Mouse (Mus musculus) liver, embryonic 14.5 days (tissue): ENCODE measurements around the gene Vgll1. TPM values are rescaled to one million over a fixed set of nuclear protein-coding genes. Genes with fewer than 3 reads are reported as not detected.
A peak's percentile ranks its signal among the peaks of the same experiment; 100 is the strongest.

Source experiments
- ATAC-seq: fragments of 200-750 bp; cut with Nextera tagmentation; 2 replicates; pipeline ENCODE4 v1.8.0; 2017; ENCODE audit warnings: moderate number of reproducible peaks, mild to moderate bottlenecking, moderate library complexity; ENCODE audit not compliant: insufficient read depth
- DNase-seq, 3 experiments: peaks; one replicate each; pipeline ENCODE4 v3.0.0-alpha.2; 2012 to 2013; ENCODE audit warnings: low read depth in 3 of 3, low spot score in 3 of 3
- H3K27ac ChIP-seq: fragments of 300-500 bp; sonication (generic); 2 replicates; pipeline ENCODE4 v1.5.1; 2014; ENCODE audit warnings: moderate library complexity, mild to moderate bottlenecking, control low read depth, inconsistent platforms
- H3K27me3 ChIP-seq: fragments of 300-500 bp; sonication (generic); 2 replicates; pipeline ENCODE4 v1.6.1; 2014; ENCODE audit warnings: mild to moderate bottlenecking, low read length, moderate library complexity; ENCODE audit not compliant: control insufficient read depth, insufficient read depth
- H3K36me3 ChIP-seq: fragments of 300-500 bp; sonication (generic); replicated peaks from 2 replicates; pipeline ENCODE4 v1.6.1; 2014; ENCODE audit warnings: low read depth; ENCODE audit not compliant: control insufficient read depth, insufficient read depth
- H3K4me1 ChIP-seq, 2 experiments: fragments of 200-500 bp in 1 of 2; fragments of 300-500 bp in 1 of 2; sonication (generic) in 1 of 2; replicated peaks; 2 replicates each; pipeline ENCODE4 v1.6.1; 2012 to 2014; ENCODE audit warnings: antibody characterized with exemption in 1 of 2, inconsistent platforms in 1 of 2, low read length in 1 of 2; ENCODE audit not compliant: control insufficient read depth in 2 of 2, insufficient read depth in 2 of 2
- H3K4me2 ChIP-seq: fragments of 300-500 bp; sonication (generic); 2 replicates; pipeline ENCODE4 v1.6.1; 2014; ENCODE audit warnings: low read depth, mild to moderate bottlenecking, control low read depth, moderate library complexity
- H3K4me3 ChIP-seq, 2 experiments: fragments of 200-500 bp in 1 of 2; fragments of 300-500 bp in 1 of 2; sonication (generic) in 1 of 2; 2 replicates each; pipeline ENCODE4 v1.5.1; 2012 to 2014; ENCODE audit warnings: low read depth in 2 of 2, low read length in 2 of 2, mild to moderate bottlenecking in 2 of 2, control low read depth in 1 of 2, inconsistent platforms in 1 of 2, moderate library complexity in 1 of 2; ENCODE audit not compliant: insufficient read depth in 1 of 2
- H3K9ac ChIP-seq: fragments of 300-500 bp; sonication (generic); replicated peaks from 2 replicates; pipeline ENCODE4 v1.6.1; 2014; ENCODE audit warnings: mild to moderate bottlenecking, control low read depth, moderate library complexity
- H3K9me3 ChIP-seq: fragments of 300-500 bp; sonication (generic); 2 replicates; pipeline ENCODE4 v1.6.1; 2016; ENCODE audit warnings: low read length, mixed read lengths; ENCODE audit not compliant: control insufficient read depth
- CTCF ChIP-seq: IDR thresholded peaks from 2 replicates; pipeline ENCODE4 v1.5.1; 2016; ENCODE audit warnings: antibody characterized with exemption, low read depth, control low read depth
- EP300 ChIP-seq: IDR thresholded peaks from 2 replicates; pipeline ENCODE4 v1.6.1; 2016; ENCODE audit warnings: antibody characterized with exemption, low read depth
- WGBS: fragments of 180-500 bp; shearing (Covaris S2); extraction: QIAGEN DNeasy Blood & Tissue Kit; methylation state at CpG from one replicate; pipeline ENCODE4 v1.1.7; 2014; ENCODE audit not compliant: insufficient replicate concordance; 5-methylcytosine and 5-hydroxymethylcytosine counted together
- polyA plus RNA-seq, 2 experiments: library from polyadenylated mRNA; depleted of rRNA in 1 of 2; stranded (reverse) in 1 of 2; unstranded in 1 of 2; fragments of >200 nt; fragmentation: Nextera tagmentation in 1 of 2; extraction: Ambion mirVana in 1 of 2; gene quantifications; 2 replicates each; pipeline versions ENCODE4 v1.2.1 to v1.2.3; 2012 to 2014

The Vgll1 gene
- polyA plus RNA-seq, 2 experiments, result not detected

DNA sequence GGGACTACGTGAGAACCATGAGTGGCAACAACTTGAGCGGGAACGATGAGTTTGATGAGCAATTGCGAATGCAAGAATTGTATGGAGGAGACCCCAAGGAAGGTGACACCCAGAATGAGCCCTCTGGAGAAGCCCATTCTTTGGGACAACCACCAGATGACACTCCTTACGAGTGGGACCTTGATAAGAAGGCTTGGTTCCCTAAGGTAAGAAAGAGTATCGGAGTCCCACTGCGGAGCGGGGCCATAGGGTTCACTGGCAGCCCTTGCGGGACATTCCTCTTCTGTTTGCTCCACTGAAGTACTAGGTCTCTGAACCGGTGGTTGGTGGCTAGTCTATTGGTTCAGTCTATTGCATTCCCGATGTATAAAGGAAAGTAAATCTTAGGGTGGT is 33.9 kb upstream of the Vgll1 start:
- TF ChIP-seq CTCF (no peak), EP300 (no peak)
- no peak overlapping the region for H3K27ac ChIP-seq
- H3K9ac ChIP-seq, result peak overlapping the region; percentile 66
- no peaks in the 10 kb centered on the region for H3K9me3 ChIP-seq
- 0 out of 4 replicates have a peak, but pooled peaks cover 0 to 2% of the 10 kb centered on the region in 2 experiments for H3K4me1 ChIP-seq
- peak overlapping the region; percentile 49 for H3K4me2 ChIP-seq
- no peaks in the 10 kb centered on the region for H3K36me3 ChIP-seq
- H3K27me3 ChIP-seq, result no peaks in the 10 kb centered on the region
- DNase-seq (no peak), ATAC-seq (peak; percentile 10; the same call in 1 of the 2 replicates)
- H3K4me3 ChIP-seq, result peak overlapping the region; percentile 75 to 98
- WGBS, result 19% methylated on average over 11 of the region's 11 CpGs

DNA sequence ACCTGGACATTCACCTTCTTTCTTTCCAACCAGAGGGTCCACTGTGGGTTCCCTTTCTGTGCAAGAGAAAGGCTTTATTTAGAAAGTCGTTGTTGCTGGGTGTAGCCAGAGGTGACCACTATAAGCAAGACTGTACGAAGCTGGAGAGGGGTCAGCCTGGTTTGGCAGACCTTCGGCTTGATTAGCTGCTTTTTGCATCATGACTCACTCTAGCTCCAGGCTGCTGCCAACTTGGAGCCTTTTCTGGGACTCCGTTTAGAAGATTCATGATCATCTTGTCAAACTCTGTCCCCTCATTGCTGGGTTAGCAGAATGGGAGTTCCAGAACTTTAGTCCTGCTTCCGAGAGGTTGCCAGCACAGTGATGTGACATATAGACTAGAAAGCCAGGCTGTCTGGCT is 6.4 kb upstream of the Vgll1 start:
- Histone ChIP-seq H3K4me1 (no peaks in the 10 kb centered on the region), H3K27ac (no peak overlapping the region), H3K4me3 (no peak overlapping the region), H3K9me3 (no peaks in the 10 kb centered on the region), H3K4me2 (no peak overlapping the region), H3K36me3 (no peaks in the 10 kb centered on the region), H3K27me3 (no peaks in the 10 kb centered on the region), H3K9ac (no peak overlapping the region)
- WGBS, result 66% methylated on average over 5 of the region's 5 CpGs
- TF ChIP-seq EP300 (no peak), CTCF (no peak)
- ATAC-seq, result no peak
- no peak for DNase-seq

DNA sequence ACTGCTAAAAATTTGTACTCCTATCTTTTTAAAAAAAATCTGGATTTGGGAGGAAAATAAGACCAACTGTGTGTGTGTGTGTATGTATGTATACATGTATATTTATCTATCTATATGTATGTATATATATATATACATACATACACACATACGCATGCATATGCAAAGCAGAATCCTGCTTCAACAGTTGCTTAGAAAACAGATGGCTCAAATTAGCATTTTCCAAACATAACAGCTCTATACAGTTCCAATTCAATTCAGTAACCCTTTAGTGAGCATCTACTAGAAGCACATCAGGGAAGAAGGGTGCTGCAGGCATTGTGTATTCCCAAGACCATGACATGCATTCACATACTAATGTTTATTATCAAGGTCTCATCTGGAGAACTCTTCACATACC is 15.5 kb downstream of the Vgll1 start:
- no peaks in the 10 kb centered on the region for H3K9me3 ChIP-seq
- H3K4me1 ChIP-seq, result no peaks in the 10 kb centered on the region
- TF ChIP-seq CTCF (no peak), EP300 (no peak)
- no peaks in the 10 kb centered on the region for H3K27me3 ChIP-seq
- H3K36me3 ChIP-seq, result no peaks in the 10 kb centered on the region
- H3K27ac ChIP-seq, result no peak overlapping the region
- DNase-seq (no peak), ATAC-seq (no peak)
- no peak overlapping the region for H3K4me2 ChIP-seq
- no peak overlapping the region for H3K9ac ChIP-seq
- H3K4me3 ChIP-seq, result no peak overlapping the region
- 73% methylated on average over 1 of the region's 1 CpGs for WGBS

DNA sequence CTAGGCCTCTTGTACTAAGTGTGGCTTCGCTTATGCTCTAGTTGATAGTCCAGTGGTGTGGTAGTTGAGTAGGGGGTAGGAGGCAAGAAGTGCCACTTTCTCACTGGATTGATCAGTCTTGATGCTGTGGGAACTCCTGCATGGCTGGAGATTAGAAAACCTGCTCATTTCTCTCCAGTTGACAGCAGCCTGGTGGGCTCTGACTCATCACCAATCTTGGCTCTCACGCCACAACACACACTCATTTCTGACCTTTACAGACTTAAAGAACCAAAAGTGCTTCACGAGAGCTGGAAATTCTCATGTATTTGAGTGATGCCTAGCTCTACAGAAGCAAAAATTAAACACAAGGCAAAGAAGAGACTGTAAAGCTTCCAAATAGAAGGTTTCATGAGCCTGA is 19.1 kb downstream of the Vgll1 start:
- H3K9me3 ChIP-seq, result no peaks in the 10 kb centered on the region
- no peak overlapping the region for H3K4me2 ChIP-seq
- DNase-seq (no peak), ATAC-seq (no peak)
- TF ChIP-seq EP300, result no peak
- no peak overlapping the region for H3K9ac ChIP-seq
- no peaks in the 10 kb centered on the region for H3K27me3 ChIP-seq
- no peak overlapping the region for H3K4me3 ChIP-seq
- 57% methylated on average over 3 of the region's 3 CpGs for WGBS
- H3K27ac ChIP-seq, result no peak overlapping the region
- H3K4me1 ChIP-seq, result no peaks in the 10 kb centered on the region
- no peaks in the 10 kb centered on the region for H3K36me3 ChIP-seq

DNA sequence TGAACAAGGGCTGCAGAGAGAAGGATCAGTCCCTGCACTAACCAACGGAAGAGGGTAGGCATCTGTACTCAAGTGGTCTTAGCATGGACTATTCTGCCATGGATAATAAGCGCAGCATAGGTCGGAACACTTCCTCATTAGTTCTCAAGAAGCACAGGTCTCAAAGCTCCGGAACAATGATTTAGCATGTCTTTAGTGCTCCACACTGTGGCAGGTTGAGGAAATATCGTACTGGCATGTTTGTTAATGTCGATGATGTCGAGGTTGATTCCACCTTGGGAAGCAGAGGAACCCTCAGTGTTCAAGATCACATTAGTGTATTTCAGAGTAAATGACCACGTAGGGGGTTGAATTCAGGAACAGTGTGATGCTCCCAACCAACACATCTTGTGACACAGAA is 30.2 kb downstream of the Vgll1 start:
- Histone ChIP-seq H3K9ac (no peak overlapping the region), H3K4me1 (no peaks in the 10 kb centered on the region), H3K9me3 (no peaks in the 10 kb centered on the region), H3K4me3 (no peak overlapping the region), H3K27me3 (no peaks in the 10 kb centered on the region), H3K27ac (no peak overlapping the region), H3K4me2 (no peak overlapping the region), H3K36me3 (no peaks in the 10 kb centered on the region)
- 71% methylated on average over 8 of the region's 8 CpGs for WGBS
- no peak for TF ChIP-seq CTCF
- no peak for TF ChIP-seq EP300
- DNase-seq (no peak), ATAC-seq (no peak)
